Mouse (Mus musculus): ENCODE results near the gene Txndc2. TPM values are rescaled to one million over a fixed set of nuclear protein-coding genes. Genes with fewer than 3 reads are reported as not detected.

The Txndc2 gene
- total and polyA plus RNA-seq, 3 experiments: not detected

DNA sequence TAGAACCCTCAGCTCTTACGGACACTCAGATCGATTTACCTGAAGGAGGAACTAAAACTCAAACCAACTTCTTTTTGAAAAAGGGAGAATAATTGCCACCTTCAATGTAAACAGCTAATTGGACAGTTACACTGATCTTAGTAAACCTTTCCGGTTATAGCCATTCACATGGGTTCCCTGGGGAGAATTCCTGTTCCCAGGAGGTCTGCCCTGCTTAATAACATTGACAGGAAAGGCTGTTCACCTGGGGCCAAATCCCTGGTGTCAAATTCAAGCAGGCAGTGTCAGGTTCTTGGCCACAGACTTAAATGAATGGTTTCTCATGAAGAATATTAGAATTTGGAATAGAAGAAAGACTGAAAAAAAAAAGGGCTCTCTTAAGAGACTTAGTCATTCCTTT lies 34.0 kb upstream of the Txndc2 start:
- Histone ChIP-seq H3K4me3 (ENCODE audit: control insufficient read depth in 1 of 2, insufficient read depth in 1 of 2, low read depth in 2 of 2, low read length in 2 of 2) (no peak overlapping the region), H3K4me1 (ENCODE audit: control insufficient read depth in 1 of 2, insufficient read depth in 2 of 2, low read length in 2 of 2) (peaks cover 4 to 15% of the 10 kb centered on the region in 2 experiments), H3K36me3 (ENCODE audit: control insufficient read depth in 1 of 2, insufficient read depth in 2 of 2, low read length in 2 of 2) (peaks cover 0 to 12% of the 10 kb centered on the region in 2 experiments; a peak in 2 of 4 replicates), H3K9me3 (replicated peaks; ENCODE audit: insufficient read depth, low read length) (no peaks in the 10 kb centered on the region), H3K27me3 (ENCODE audit: control insufficient read depth in 1 of 2, insufficient read depth in 2 of 2, low read length in 2 of 2) (no peaks in the 10 kb centered on the region), H3K79me2 (ENCODE audit: control insufficient read depth, insufficient read depth, low read length, poor library complexity) (no peaks in the 10 kb centered on the region), H3K27ac (ENCODE audit: control insufficient read depth, low read depth, low read length) (no peak overlapping the region), H3K9ac (ENCODE audit: control insufficient read depth, low read depth, low read length, poor library complexity, severe bottlenecking) (no peak overlapping the region)
- no peak for TF ChIP-seq CTCF (IDR thresholded peaks at IDR 0.05 in 2 of 3, conservative IDR thresholded peaks at IDR 0.05 in 1 of 3; ENCODE audit: control insufficient read depth in 1 of 3, insufficient read depth in 1 of 3, low read depth in 2 of 3, low read length in 3 of 3, poor library complexity in 1 of 3, severe bottlenecking in 1 of 3)
- TF ChIP-seq ETS1 (IDR thresholded peaks at IDR 0.05; ENCODE audit: low read depth, low read length): no peak
- TF ChIP-seq MYC (IDR thresholded peaks at IDR 0.05; ENCODE audit: low read depth, low read length): no peak
- no peak for DNase-seq (ENCODE audit: low read depth, low spot score)

DNA sequence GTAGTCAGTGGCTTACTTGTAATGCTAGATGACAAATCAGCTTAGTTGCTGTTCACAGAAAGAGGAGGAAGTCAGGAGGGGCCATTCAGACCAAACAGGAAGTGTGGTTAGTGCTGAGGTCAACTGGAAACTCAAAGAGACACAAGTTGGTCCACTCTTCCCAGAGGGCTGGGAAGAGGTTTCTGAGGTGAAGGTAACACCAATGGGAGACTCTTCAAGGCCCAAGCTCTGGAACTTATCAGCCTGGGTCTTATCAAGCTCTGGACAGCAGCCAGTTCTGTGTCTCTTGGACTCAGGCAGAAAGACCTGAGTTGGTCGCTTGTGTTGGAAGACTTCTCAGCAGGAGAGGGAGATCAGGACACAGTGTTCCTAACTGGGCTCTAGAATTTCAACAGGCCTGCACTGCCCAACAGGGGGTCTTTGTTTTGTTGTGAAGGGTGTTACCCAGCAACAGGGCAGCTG lies 32.8 kb upstream of the Txndc2 start:
- no peak overlapping the region for H3K9ac ChIP-seq (ENCODE audit: control insufficient read depth, low read depth, low read length, poor library complexity, severe bottlenecking)
- no peaks in the 10 kb centered on the region for H3K9me3 ChIP-seq (replicated peaks; ENCODE audit: insufficient read depth, low read length)
- no peak overlapping the region for H3K27ac ChIP-seq (ENCODE audit: control insufficient read depth, low read depth, low read length)
- peak; percentile 71 for DNase-seq (ENCODE audit: low read depth, low spot score)
- H3K79me2 ChIP-seq (ENCODE audit: control insufficient read depth, insufficient read depth, low read length, poor library complexity): no peaks in the 10 kb centered on the region
- no peaks in the 10 kb centered on the region for H3K27me3 ChIP-seq (ENCODE audit: control insufficient read depth in 1 of 2, insufficient read depth in 2 of 2, low read length in 2 of 2)
- TF ChIP-seq USF2 (IDR thresholded peaks at IDR 0.05; ENCODE audit: borderline replicate concordance in 1 of 2, insufficient read depth in 1 of 2, low read depth in 1 of 2, low read length in 2 of 2): no peak
- TF ChIP-seq RCOR1 (IDR thresholded peaks at IDR 0.05; ENCODE audit: low read depth, low read length): peak; percentile 58
- TF ChIP-seq TCF12 (IDR thresholded peaks at IDR 0.05; ENCODE audit: low read depth, low read length): no peak
- no peak for TF ChIP-seq JUND (IDR thresholded peaks at IDR 0.05; ENCODE audit: low read depth, low read length)
- TF ChIP-seq RAD21 (IDR thresholded peaks at IDR 0.05; ENCODE audit: low read depth, low read length): no peak
- TF ChIP-seq POLR2AphosphoS2 (IDR thresholded peaks at IDR 0.05; ENCODE audit: low read length): no peak
- no peak for TF ChIP-seq UBTF (IDR thresholded peaks at IDR 0.05; ENCODE audit: borderline replicate concordance, insufficient read depth, low read depth, low read length)
- no peak for TF ChIP-seq KAT2A (conservative IDR thresholded peaks at IDR 0.05; ENCODE audit: low read depth, low read length)
- no peak for TF ChIP-seq TBP (IDR thresholded peaks at IDR 0.05; ENCODE audit: low read depth, low read length)
- TF ChIP-seq MAX (IDR thresholded peaks at IDR 0.05; ENCODE audit: low read length): no peak
- no peak for TF ChIP-seq ETS1 (IDR thresholded peaks at IDR 0.05; ENCODE audit: low read depth, low read length)
- 0 out of 2 replicates have a peak, but pooled peaks have one; percentile 25 for TF ChIP-seq HCFC1 (IDR thresholded peaks at IDR 0.05; ENCODE audit: low read depth, low read length)
- peak; percentile 41 to 71; a peak in 3 of 4 replicates for TF ChIP-seq EP300 (IDR thresholded peaks at IDR 0.05; ENCODE audit: low read depth in 1 of 2, low read length in 2 of 2)
- no peak for TF ChIP-seq MEF2A (IDR thresholded peaks at IDR 0.05; ENCODE audit: extremely low read depth, insufficient replicate concordance, low read depth, low read length, poor library complexity, severe bottlenecking)
- TF ChIP-seq ZNF384 (IDR thresholded peaks at IDR 0.05; ENCODE audit: low read depth, low read length): no peak
- no peak for TF ChIP-seq CHD2 (IDR thresholded peaks at IDR 0.05; ENCODE audit: low read length)
- no peak for TF ChIP-seq POLR2AphosphoS5 (IDR thresholded peaks at IDR 0.05; ENCODE audit: borderline replicate concordance, low read depth, low read length)
- no peak for TF ChIP-seq MXI1 (IDR thresholded peaks at IDR 0.05; ENCODE audit: low read depth, low read length)
- TF ChIP-seq MYB (IDR thresholded peaks at IDR 0.05; ENCODE audit: low read depth, low read length): no peak
- no peak for TF ChIP-seq NELFE (IDR thresholded peaks at IDR 0.05; ENCODE audit: low read depth, low read length)
- peak; percentile 92 for TF ChIP-seq GATA1 (IDR thresholded peaks at IDR 0.05; ENCODE audit: low read depth, low read length)
- TF ChIP-seq GABPA (IDR thresholded peaks at IDR 0.05; ENCODE audit: low read depth, low read length): no peak
- no peak; the same call in 1 of the 2 replicates for TF ChIP-seq SMC3 (IDR thresholded peaks at IDR 0.05; ENCODE audit: low read depth, low read length)
- no peak for TF ChIP-seq MAZ (IDR thresholded peaks at IDR 0.05; ENCODE audit: low read depth, low read length)
- TF ChIP-seq NRF1 (IDR thresholded peaks at IDR 0.05; ENCODE audit: insufficient read depth, low read depth, low read length, poor library complexity, severe bottlenecking): no peak
- no peak for TF ChIP-seq BHLHE40 (IDR thresholded peaks at IDR 0.05; ENCODE audit: borderline replicate concordance, low read depth, low read length)
- no peak for TF ChIP-seq CHD1 (IDR thresholded peaks at IDR 0.05; ENCODE audit: low read depth, low read length)
- TF ChIP-seq TAL1 (IDR thresholded peaks at IDR 0.05; ENCODE audit: low read length): no peak
- TF ChIP-seq ZMIZ1 (IDR thresholded peaks at IDR 0.05; ENCODE audit: low read depth, low read length): no peak
- H3K36me3 ChIP-seq (ENCODE audit: control insufficient read depth in 1 of 2, insufficient read depth in 2 of 2, low read length in 2 of 2): peaks cover 0 to 12% of the 10 kb centered on the region in 2 experiments; a peak in 2 of 4 replicates
- H3K4me3 ChIP-seq (ENCODE audit: control insufficient read depth in 1 of 2, insufficient read depth in 1 of 2, low read depth in 2 of 2, low read length in 2 of 2): no peak overlapping the region
- H3K4me1 ChIP-seq (ENCODE audit: control insufficient read depth in 1 of 2, insufficient read depth in 2 of 2, low read length in 2 of 2): peaks cover 6 to 15% of the 10 kb centered on the region in 2 experiments
